Mouse (Mus musculus) common myeloid progenitor, adult 5-6 weeks (primary cell): ENCODE measurements around the gene Trit1. TPM values are rescaled to one million over a fixed set of nuclear protein-coding genes. Genes with fewer than 3 reads are reported as not detected.

Experiments
- ATAC-seq: replicated peaks from 2 replicates; pipeline ENCODE4 v1.8.0; 2016; ENCODE audit warnings: low read depth, mild to moderate bottlenecking, moderate TSS enrichment, inconsistent platforms; ENCODE audit not compliant: poor library complexity, severe bottlenecking
- total RNA-seq: library from RNA; stranded (forward); fragments of 200-1000, 187-1606 nt; gene quantifications from 2 replicates; pipeline ENCODE4 v1.2.3, GENCODE M21; 2017

Gene Trit1
- total RNA-seq, 1 experiment from 2014 or later, result 39.4 TPM

DNA sequence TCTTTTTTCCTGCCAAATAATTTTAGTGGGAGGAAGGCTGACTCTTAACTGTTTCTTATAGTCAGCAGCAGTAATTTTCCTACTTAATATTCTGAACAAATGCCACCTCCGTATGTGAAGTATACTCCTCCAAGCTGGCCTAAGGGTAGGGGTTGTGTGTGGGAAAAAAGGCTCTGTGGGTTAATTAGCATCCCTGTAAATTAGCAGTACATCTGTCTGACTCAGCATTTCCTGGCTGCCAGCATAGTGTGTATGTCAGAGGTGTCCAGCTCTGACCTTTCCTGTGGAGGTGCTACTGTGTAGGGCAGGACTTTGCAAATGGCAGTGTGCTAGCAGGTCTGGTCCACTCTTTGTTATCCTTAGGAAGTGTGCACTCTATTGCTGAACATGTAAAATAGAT lies 27.5 kb downstream of the Trit1 start:
- no peak for ATAC-seq

- no peak for ATAC-seq
Measured at GRCm38 (mm10) chr4:123044842-123045241, 28.4 kb downstream of the Trit1 start.

GRCm38 (mm10) chr4:123046300-123046699 lies 29.9 kb downstream of the Trit1 start:
- no peak for ATAC-seq

DNA sequence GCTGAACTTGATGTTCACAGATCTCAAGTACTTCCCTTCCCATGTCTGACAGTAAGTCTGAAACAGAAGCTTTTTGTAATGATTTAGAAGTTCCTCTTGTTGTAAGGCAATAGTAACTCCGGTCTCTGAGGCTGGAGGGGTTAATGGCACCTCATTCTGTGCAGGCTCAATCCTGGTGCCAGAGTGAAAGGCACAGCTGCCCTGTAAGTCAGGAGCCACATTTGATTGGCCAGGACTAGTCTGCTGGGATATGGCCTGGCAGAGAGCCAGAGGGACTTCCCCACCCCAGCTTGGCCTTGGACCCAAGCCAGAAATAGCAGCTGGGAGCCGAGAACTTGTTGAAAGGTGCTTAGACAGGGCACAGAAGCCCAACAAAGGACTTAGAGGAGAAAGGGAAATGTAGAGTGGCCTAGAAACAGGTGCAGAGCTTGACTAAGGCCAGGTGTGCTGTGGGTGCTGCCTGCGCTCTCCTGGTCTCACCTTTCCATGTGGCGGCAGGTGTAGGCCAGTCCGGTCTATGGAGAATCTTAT lies 34.3 kb downstream of the Trit1 start:
- ATAC-seq, result peak; percentile 79

- ATAC-seq, result no peak
Measured at GRCm38 (mm10) chr4:123053179-123053578, 36.8 kb downstream of the Trit1 start.

- no peak for ATAC-seq
Measured at GRCm38 (mm10) chr4:123054172-123054790, 37.9 kb downstream of the Trit1 start.

- ATAC-seq, result no peak
Measured at GRCm38 (mm10) chr4:123056560-123057109, 40.2 kb downstream of the Trit1 start.

DNA sequence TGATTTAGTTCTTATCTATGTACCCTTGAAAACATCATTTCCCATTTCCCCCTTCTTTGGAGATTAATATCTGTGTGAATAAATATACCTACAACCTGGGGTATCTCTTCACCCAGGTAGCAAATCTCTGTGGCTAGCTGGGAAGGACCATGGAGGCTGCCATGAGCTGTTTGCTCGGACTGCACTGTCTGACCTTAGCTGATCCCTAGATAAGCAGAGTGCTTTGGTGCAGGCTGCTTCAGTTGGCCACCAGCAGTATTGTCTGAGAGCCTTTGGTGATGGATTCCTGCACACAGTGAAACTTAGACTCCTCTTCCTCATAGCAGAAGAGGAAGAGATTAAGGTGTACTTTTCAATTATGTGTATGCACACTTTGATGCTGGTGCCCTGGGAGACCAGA lies 41.6 kb downstream of the Trit1 start:
- no peak for ATAC-seq

- ATAC-seq, result no peak
Measured at GRCm38 (mm10) chr4:123061744-123062143, 45.3 kb downstream of the Trit1 start.

DNA sequence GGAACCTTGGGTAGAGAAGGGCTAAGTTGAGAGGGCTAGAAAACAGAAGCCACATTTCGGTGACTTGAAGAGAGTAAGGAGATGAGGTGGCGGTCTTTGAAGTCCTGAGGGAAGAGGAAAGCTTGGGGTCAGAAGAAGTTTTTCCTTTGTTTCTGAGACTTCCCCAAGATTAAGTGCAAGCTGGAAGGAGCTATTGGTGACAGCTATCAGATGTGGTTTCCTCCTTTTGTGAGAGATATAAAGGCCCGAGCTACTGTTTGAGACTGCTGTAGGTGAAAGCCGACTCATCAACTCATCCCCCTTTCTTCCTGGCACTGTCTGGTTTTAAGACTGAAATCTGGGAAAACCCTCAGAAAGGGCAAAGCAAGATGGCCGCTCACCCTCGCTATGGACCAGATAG lies 52.2 kb downstream of the Trit1 start:
- no peak for ATAC-seq

- peak; percentile 100 for ATAC-seq
Measured at GRCm38 (mm10) chr4:123071266-123071966, 55.0 kb downstream of the Trit1 start.

GRCm38 (mm10) chr4:123076928-123077327 lies 60.5 kb downstream of the Trit1 start:
- ATAC-seq, result no peak

- no peak for ATAC-seq
Measured at GRCm38 (mm10) chr4:123078231-123078630, 61.8 kb downstream of the Trit1 start.

DNA sequence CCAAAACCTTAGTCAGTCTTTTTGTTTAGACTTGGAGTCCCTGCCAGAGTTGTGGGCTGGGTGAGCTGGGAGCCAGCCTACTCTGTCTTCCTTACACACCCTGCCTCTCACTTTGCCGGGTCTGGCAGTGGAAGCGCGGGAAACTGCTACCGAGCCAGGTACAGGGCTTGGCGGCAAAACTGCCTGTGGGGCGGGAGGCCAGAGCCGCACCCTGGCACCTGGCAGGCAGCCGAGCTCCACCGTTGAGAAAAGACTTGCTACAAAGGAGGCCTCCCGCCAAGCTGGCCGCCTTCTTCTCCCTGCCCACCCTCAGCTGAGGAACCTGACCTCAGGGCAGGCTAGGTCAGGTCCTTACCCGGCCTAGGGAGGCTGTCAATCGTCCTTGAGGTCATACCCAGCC lies 64.4 kb downstream of the Trit1 start:
- no peak for ATAC-seq

- ATAC-seq, result peak; percentile 92
Measured at GRCm38 (mm10) chr4:123082283-123083163, 66.1 kb downstream of the Trit1 start.

- no peak for ATAC-seq
Measured at GRCm38 (mm10) chr4:123083323-123083902, 67.0 kb downstream of the Trit1 start.

DNA sequence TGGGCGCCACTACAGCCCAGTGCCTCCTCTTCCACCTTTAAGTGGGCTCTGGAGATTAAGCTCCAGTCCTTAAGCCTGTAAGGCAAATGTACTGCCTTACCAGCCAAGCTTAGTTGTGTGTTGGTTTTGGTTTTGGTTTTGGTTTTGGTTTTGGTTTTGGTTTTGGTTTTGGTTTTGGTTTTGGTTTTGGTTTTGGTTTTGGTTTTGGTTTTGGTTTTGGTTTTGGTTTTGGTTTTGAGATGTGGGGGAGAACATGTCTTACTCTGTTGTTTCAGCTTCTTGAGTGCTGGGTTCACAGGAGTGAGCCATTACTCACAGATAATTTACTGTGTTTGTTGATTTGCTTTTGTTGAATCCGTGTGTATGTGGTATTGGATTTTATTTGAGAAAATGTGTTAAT lies 68.9 kb downstream of the Trit1 start:
- ATAC-seq, result no peak

- ATAC-seq, result no peak
Measured at GRCm38 (mm10) chr4:123086381-123086780, 70.0 kb downstream of the Trit1 start.

DNA sequence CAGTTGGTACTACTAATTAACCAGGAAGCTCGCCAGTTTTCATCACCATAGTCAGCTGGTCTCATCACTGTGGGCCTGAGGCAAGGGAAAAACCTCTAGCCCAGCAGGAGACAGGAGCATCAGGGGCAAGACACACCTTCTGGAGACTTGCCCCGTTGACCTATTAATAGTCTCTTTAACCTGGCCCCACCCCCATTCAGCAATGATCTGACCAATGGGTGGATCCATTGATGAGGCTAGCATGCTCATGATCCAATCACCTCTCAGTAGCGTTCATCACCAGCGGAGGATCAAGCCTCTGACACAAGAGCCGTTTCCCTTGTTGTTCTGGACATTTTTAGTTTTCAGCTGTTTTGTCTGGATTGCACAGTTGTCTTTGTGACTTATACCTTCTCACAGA lies 76.2 kb downstream of the Trit1 start:
- ATAC-seq, result no peak
